Mouse (Mus musculus) kidney, embryonic 14.5 days (tissue): ENCODE results near the gene Tacc3. TPM values are rescaled to one million over a fixed set of nuclear protein-coding genes. Genes with fewer than 3 reads are reported as not detected.

ENCODE experiments used
- ATAC-seq: fragments of 200-750 bp; cut with Nextera tagmentation; 2 replicates; pipeline ENCODE4 v1.8.0; 2017; ENCODE audit warnings: moderate number of reproducible peaks, mild to moderate bottlenecking, moderate TSS enrichment, moderate library complexity; ENCODE audit not compliant: low FRiP score, low TSS enrichment
- H3K27ac ChIP-seq: fragments of 300-500 bp; sonication (generic); 2 replicates; pipeline ENCODE4 v1.5.1; 2014; ENCODE audit warnings: low read depth, mild to moderate bottlenecking, low read length, moderate library complexity, mixed read lengths
- H3K27me3 ChIP-seq: fragments of 300-500 bp; sonication (generic); 2 replicates; pipeline ENCODE4 v1.6.1; 2014; ENCODE audit warnings: mild to moderate bottlenecking, low read length; ENCODE audit not compliant: control insufficient read depth, insufficient read depth
- H3K36me3 ChIP-seq: fragments of 300-500 bp; sonication (generic); 2 replicates; pipeline ENCODE4 v1.6.1; 2014; ENCODE audit warnings: low read length, mixed read lengths; ENCODE audit not compliant: control insufficient read depth, insufficient read depth
- H3K4me1 ChIP-seq: fragments of 300-500 bp; sonication (generic); 2 replicates; pipeline ENCODE4 v1.6.1; 2014; ENCODE audit warnings: low read length, mixed read lengths; ENCODE audit not compliant: control insufficient read depth, insufficient read depth
- H3K4me2 ChIP-seq: fragments of 300-500 bp; sonication (generic); replicated peaks from 2 replicates; pipeline ENCODE4 v1.6.1; 2014; ENCODE audit warnings: low read depth, mild to moderate bottlenecking, low read length
- H3K4me3 ChIP-seq: fragments of 300-500 bp; sonication (generic); 2 replicates; pipeline ENCODE4 v1.5.1; 2014; ENCODE audit warnings: mild to moderate bottlenecking, low read length
- H3K9ac ChIP-seq: fragments of 300-500 bp; sonication (generic); 2 replicates; pipeline ENCODE4 v1.6.1; 2014; ENCODE audit warnings: low read depth, mild to moderate bottlenecking, low read length, moderate library complexity
- H3K9me3 ChIP-seq: fragments of 300-500 bp; sonication (generic); 2 replicates; pipeline ENCODE4 v1.6.1; 2016; ENCODE audit warnings: low read length; ENCODE audit not compliant: control insufficient read depth
- WGBS: fragments of 180-500 bp; shearing (Covaris S2); extraction: QIAGEN DNeasy Blood & Tissue Kit; methylation state at CpG from one replicate; pipeline ENCODE4 v1.1.7; 2014; 5-methylcytosine and 5-hydroxymethylcytosine counted together
- polyA plus RNA-seq: library from polyadenylated mRNA; unstranded; fragments of >200 nt; fragmentation: Nextera tagmentation; extraction: Ambion mirVana; gene quantifications from 2 replicates; pipeline ENCODE4 v1.2.1, GENCODE M21; 2014

Tacc3 gene
- polyA plus RNA-seq, 1 experiment from 2014 or later: 205 TPM

- Histone ChIP-seq H3K27ac (peak within 1 kb of the TSS; percentile 88), H3K9ac (peak within 1 kb of the TSS; percentile 78), H3K36me3 (no peaks in the 10 kb centered on the region), H3K9me3 (no peaks in the 10 kb centered on the region), H3K4me3 (peak within 1 kb of the TSS; percentile 95), H3K27me3 (no peaks in the 10 kb centered on the region), H3K4me1 (peaks cover 7% of the 10 kb centered on the region), H3K4me2 (peak within 1 kb of the TSS; percentile 72)
- ATAC-seq: peak; percentile 95
- under 1% methylated on average over 86 of the region's 99 CpGs for WGBS
Observed at GRCm38 (mm10) chr5:33629301-33629987, 28.5 kb upstream of the Tacc3 start, which contains the start of the genes Fam53a and Gm9903. Fam53a (minus strand) TSS chr5:33629635. Gm9903 (plus strand) TSS chr5:33629925.

GRCm38 (mm10) chr5:33630061-33630460, 27.9 kb upstream of the Tacc3 start:
- Histone ChIP-seq H3K4me1 (peaks cover 7% of the 10 kb centered on the region), H3K4me2 (peak overlapping the region; percentile 72), H3K27ac (peak overlapping the region; percentile 43; the same call in 1 of the 2 replicates), H3K4me3 (peak overlapping the region; percentile 95), H3K9ac (peak overlapping the region; percentile 60), H3K9me3 (no peaks in the 10 kb centered on the region), H3K36me3 (no peaks in the 10 kb centered on the region), H3K27me3 (no peaks in the 10 kb centered on the region)
- WGBS: 4% methylated on average over 9 of the region's 9 CpGs
- peak; percentile 8; the same call in 1 of the 2 replicates for ATAC-seq

- Histone ChIP-seq H3K9ac (peak overlapping the region; percentile 60; the same call in 1 of the 2 replicates), H3K27me3 (no peaks in the 10 kb centered on the region), H3K4me2 (peak overlapping the region; percentile 72; the same call in 1 of the 2 replicates), H3K27ac (no peak overlapping the region), H3K36me3 (no peaks in the 10 kb centered on the region), H3K9me3 (no peaks in the 10 kb centered on the region), H3K4me3 (no peak overlapping the region), H3K4me1 (peaks cover 7% of the 10 kb centered on the region)
- 65% methylated on average over 4 of the region's 4 CpGs for whole genome bisulfite sequencing
- no peak for ATAC-seq
Observed at GRCm38 (mm10) chr5:33630615-33631014, 27.3 kb upstream of the Tacc3 start.

DNA sequence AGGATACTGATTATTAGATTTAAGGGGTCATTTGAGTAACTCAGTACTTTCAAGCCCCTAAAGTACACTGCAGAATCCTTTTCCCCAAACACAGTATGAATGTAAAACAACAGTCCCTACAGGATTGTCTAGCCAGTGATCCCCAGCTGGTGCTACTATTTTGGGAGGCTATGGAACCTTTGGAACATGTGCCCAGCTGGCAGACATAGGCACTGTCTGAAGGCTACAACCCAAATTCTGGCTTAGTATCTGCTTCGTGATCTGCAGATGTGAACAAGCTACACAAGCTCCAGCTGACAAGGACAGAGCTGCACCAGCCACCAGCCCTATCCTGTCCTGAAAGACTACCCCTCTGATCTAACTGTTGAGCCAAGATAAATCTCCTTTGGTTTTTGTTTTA, 25.4 kb upstream of the Tacc3 start:
- H3K4me1 ChIP-seq: peaks cover 7% of the 10 kb centered on the region
- H3K27ac ChIP-seq: no peak overlapping the region
- no peaks in the 10 kb centered on the region for H3K9me3 ChIP-seq
- H3K9ac ChIP-seq: no peak overlapping the region
- ATAC-seq: no peak
- no peak overlapping the region for H3K4me2 ChIP-seq
- no peak overlapping the region; the same call in 1 of the 2 replicates for H3K4me3 ChIP-seq
- H3K36me3 ChIP-seq: peaks cover 5% of the 10 kb centered on the region; the same call in 1 of the 2 replicates
- 87% methylated on average over 1 of the region's 1 CpGs for WGBS
- no peaks in the 10 kb centered on the region for H3K27me3 ChIP-seq

- Histone ChIP-seq H3K27ac (no peak overlapping the region), H3K9ac (no peak overlapping the region), H3K9me3 (no peaks in the 10 kb centered on the region), H3K4me1 (no peaks in the 10 kb centered on the region; the same call in 1 of the 2 replicates), H3K4me3 (no peak overlapping the region), H3K4me2 (no peak overlapping the region), H3K36me3 (peaks cover 26% of the 10 kb centered on the region), H3K27me3 (no peaks in the 10 kb centered on the region)
- ATAC-seq: no peak
- WGBS: 89% methylated on average over 3 of the region's 3 CpGs
Observed at GRCm38 (mm10) chr5:33635361-33635760, 22.6 kb upstream of the Tacc3 start.

- H3K27me3 ChIP-seq: no peaks in the 10 kb centered on the region
- WGBS: 84% methylated on average over 3 of the region's 3 CpGs
- no peak overlapping the region for H3K4me3 ChIP-seq
- H3K27ac ChIP-seq: no peak overlapping the region
- H3K9me3 ChIP-seq: no peaks in the 10 kb centered on the region
- no peaks in the 10 kb centered on the region for H3K4me1 ChIP-seq
- no peak for ATAC-seq
- H3K36me3 ChIP-seq: peaks cover 50% of the 10 kb centered on the region
- H3K9ac ChIP-seq: no peak overlapping the region
- H3K4me2 ChIP-seq: no peak overlapping the region
Observed at GRCm38 (mm10) chr5:33637606-33638350, 20.1 kb upstream of the Tacc3 start.

- H3K27me3 ChIP-seq: no peaks in the 10 kb centered on the region
- no peaks in the 10 kb centered on the region for H3K4me1 ChIP-seq
- 0 out of 2 replicates have a peak, but pooled peaks have one; percentile 32 for ATAC-seq
- WGBS: 70% methylated on average over 4 of the region's 4 CpGs
- H3K4me3 ChIP-seq: no peak overlapping the region
- H3K36me3 ChIP-seq: peaks cover 59% of the 10 kb centered on the region
- no peak overlapping the region for H3K9ac ChIP-seq
- no peak overlapping the region for H3K27ac ChIP-seq
- H3K9me3 ChIP-seq: no peaks in the 10 kb centered on the region
- H3K4me2 ChIP-seq: no peak overlapping the region
Observed at GRCm38 (mm10) chr5:33638826-33639225, 19.1 kb upstream of the Tacc3 start.

GRCm38 (mm10) chr5:33640652-33641051, 17.3 kb upstream of the Tacc3 start:
- Histone ChIP-seq H3K27me3 (no peaks in the 10 kb centered on the region), H3K9me3 (no peaks in the 10 kb centered on the region), H3K9ac (no peak overlapping the region), H3K4me3 (no peak overlapping the region), H3K4me2 (no peak overlapping the region), H3K36me3 (peaks cover 74% of the 10 kb centered on the region), H3K4me1 (no peaks in the 10 kb centered on the region), H3K27ac (no peak overlapping the region)
- WGBS: 42% methylated on average over 3 of the region's 3 CpGs
- peak; percentile 52; the same call in 1 of the 2 replicates for ATAC-seq

- no peaks in the 10 kb centered on the region for H3K9me3 ChIP-seq
- H3K27me3 ChIP-seq: no peaks in the 10 kb centered on the region
- WGBS: 9% methylated on average over 2 of the region's 2 CpGs
- no peak overlapping the region for H3K27ac ChIP-seq
- peak overlapping the region; percentile 89 for H3K9ac ChIP-seq
- ATAC-seq: no peak
- H3K4me2 ChIP-seq: peak overlapping the region; percentile 70
- peaks cover 56% of the 10 kb centered on the region for H3K36me3 ChIP-seq
- peaks cover 14% of the 10 kb centered on the region for H3K4me1 ChIP-seq
- peak overlapping the region; percentile 82 for H3K4me3 ChIP-seq
Observed at GRCm38 (mm10) chr5:33651017-33651416, 6.9 kb upstream of the Tacc3 start.
